Mouse (Mus musculus) liver, postnatal 0 days (tissue): Measurements from ENCODE around the gene Epgn.

Source experiments
- CTCF ChIP-seq: sonication (generic); IDR thresholded peaks from 2 replicates; pipeline ENCODE4 v1.5.1; 2016; ENCODE audit warnings: antibody characterized with exemption, low read depth
- EP300 ChIP-seq: IDR thresholded peaks from 2 replicates; pipeline ENCODE4 v1.6.1; 2016; ENCODE audit warnings: antibody characterized with exemption, low read depth, mild to moderate bottlenecking

DNA sequence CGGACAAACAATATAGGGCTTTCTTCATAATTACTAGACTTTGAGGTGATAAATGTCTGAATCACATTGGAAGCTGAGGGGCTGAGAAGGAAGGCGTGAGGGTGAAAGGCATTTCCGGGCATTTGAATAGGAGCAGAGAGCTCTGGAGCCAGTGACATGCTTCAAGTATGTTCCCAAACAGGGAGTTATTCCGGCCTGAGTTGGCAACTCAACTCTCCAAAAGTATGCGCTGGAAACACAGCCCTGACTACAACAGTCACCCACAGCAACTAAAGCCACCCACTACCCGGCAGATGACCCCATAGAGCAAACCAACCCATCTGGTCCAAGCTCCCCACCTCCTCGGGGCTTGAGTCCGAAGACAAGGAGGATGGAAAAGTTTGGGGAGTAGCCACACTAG, 46.8 kb downstream of the Epgn start:
- TF ChIP-seq CTCF (no peak), EP300 (no peak)
